Mouse (Mus musculus) cerebellum, postnatal 10 days (tissue): Measurements from ENCODE around the gene Memo1.
"Not testable (repeated sequence)": the region's sequence is repeated elsewhere in the genome, so short reads cannot be mapped to it uniquely, and the experiment has no call there.

ENCODE experiments used
- DNase-seq, 2 experiments: peaks; one replicate each; pipeline ENCODE4 v3.0.0; 2021; ENCODE audit warnings: mixed read lengths in 2 of 2

The Memo1 gene

GRCm38 (mm10) chr17:74295026-74295970 is at the start of gene Memo1:
Gene Memo1 (minus strand): TSS chr17:74295521.
- peak; percentile 82 to 87 for DNase-seq

- DNase-seq = peak in 1 of 2 experiments; percentile 12
Observed at GRCm38 (mm10) chr17:74341151-74341550, 45.8 kb upstream of the Memo1 start.

- DNase-seq = peak; percentile 80 to 82
Observed at GRCm38 (mm10) chr17:74338937-74339804, 43.9 kb upstream of the Memo1 start, which contains the start of gene Spast. Gene Spast (plus strand): TSS chr17:74338987.

GRCm38 (mm10) chr17:74338225-74338931 is 43.1 kb upstream of the Memo1 start:
- peak; percentile 97 to 98 for DNase-seq

GRCm38 (mm10) chr17:74331049-74331676 is 35.8 kb upstream of the Memo1 start:
- DNase-seq = no peak

GRCm38 (mm10) chr17:74328146-74328545 is 32.8 kb upstream of the Memo1 start:
- DNase-seq = peak; percentile 74 to 81

- not testable (repeated sequence) for DNase-seq
Observed at GRCm38 (mm10) chr17:74327195-74327594, 31.9 kb upstream of the Memo1 start.

GRCm38 (mm10) chr17:74323844-74324243 is 28.5 kb upstream of the Memo1 start, which contains the start of gene Dpy30:
Gene Dpy30 (minus strand): TSS chr17:74323944.
- DNase-seq = no peak

GRCm38 (mm10) chr17:74322400-74323054 is 27.2 kb upstream of the Memo1 start:
- DNase-seq = peak; percentile 35 to 44

- DNase-seq = no peak
Observed at GRCm38 (mm10) chr17:74318721-74319120, 23.4 kb upstream of the Memo1 start.

GRCm38 (mm10) chr17:74316309-74316863 is 21.1 kb upstream of the Memo1 start:
- peak; percentile 90 to 92 for DNase-seq

GRCm38 (mm10) chr17:74315445-74316308 is 20.4 kb upstream of the Memo1 start:
- DNase-seq = no peak

- no peak for DNase-seq
Observed at GRCm38 (mm10) chr17:74306021-74306420, 10.7 kb upstream of the Memo1 start.

- no peak for DNase-seq
Observed at GRCm38 (mm10) chr17:74305616-74306015, 10.3 kb upstream of the Memo1 start.

- DNase-seq = no peak
Observed at GRCm38 (mm10) chr17:74304060-74304459, 8.7 kb upstream of the Memo1 start.

- DNase-seq = no peak
Observed at GRCm38 (mm10) chr17:74300089-74300488, 4.8 kb upstream of the Memo1 start.

GRCm38 (mm10) chr17:74296991-74297390 is 1.7 kb upstream of the Memo1 start:
- DNase-seq = not testable (repeated sequence)

GRCm38 (mm10) chr17:74296076-74296823 is 929 bp upstream of the Memo1 start:
- DNase-seq = peak; percentile 33 to 35

GRCm38 (mm10) chr17:74294426-74295025 is 795 bp downstream of the Memo1 start:
- DNase-seq = peak; percentile 77 to 83
